Mouse (Mus musculus) adrenal gland, adult 2 months (tissue): Measurements from ENCODE around the gene Gm20388. TPM values are rescaled to one million over a fixed set of nuclear protein-coding genes. Genes with fewer than 3 reads are reported as not detected.

ENCODE experiments used
- DNase-seq: peaks from one replicate; pipeline ENCODE4 v3.0.0; 2021
- polyA plus RNA-seq: library from polyadenylated mRNA; depleted of rRNA; stranded (reverse); fragments of >200 nt; gene quantifications from 2 replicates; pipeline ENCODE4 v1.2.3, GENCODE M21; 2012
- total RNA-seq, 2 experiments: library from RNA; stranded (reverse); gene quantifications; 2 replicates each; pipeline ENCODE4 v1.2.3; 2021

The Gm20388 gene
- total and polyA plus RNA-seq, 3 experiments: 5.9 to 50.1 (median 9.9) TPM

GRCm38 (mm10) chr8:120531775-120532516 is 621.3 kb downstream of the Gm20388 start:
- no peak for DNase-seq

- DNase-seq: no peak
Observed at GRCm38 (mm10) chr8:120532517-120533215, 622.0 kb downstream of the Gm20388 start.

- no peak for DNase-seq
Observed at GRCm38 (mm10) chr8:120533380-120533779, 622.7 kb downstream of the Gm20388 start.

- DNase-seq: no peak
Observed at GRCm38 (mm10) chr8:120534080-120534479, 623.4 kb downstream of the Gm20388 start.

- DNase-seq: peak; percentile 92
Observed at GRCm38 (mm10) chr8:120534504-120535368, 624.1 kb downstream of the Gm20388 start.

GRCm38 (mm10) chr8:120535452-120536305 is 625.0 kb downstream of the Gm20388 start:
- peak; percentile 83 for DNase-seq

- peak; percentile 65 for DNase-seq
Observed at GRCm38 (mm10) chr8:120536306-120537206, 625.9 kb downstream of the Gm20388 start.

- DNase-seq: peak; percentile 90
Observed at GRCm38 (mm10) chr8:120537207-120537817, 626.7 kb downstream of the Gm20388 start.

- peak; percentile 74 for DNase-seq
Observed at GRCm38 (mm10) chr8:120537818-120538396, 627.3 kb downstream of the Gm20388 start.

GRCm38 (mm10) chr8:120538397-120539240 is 628.0 kb downstream of the Gm20388 start:
- peak; percentile 79 for DNase-seq

- DNase-seq: peak; percentile 52
Observed at GRCm38 (mm10) chr8:120539381-120539774, 628.7 kb downstream of the Gm20388 start.

GRCm38 (mm10) chr8:120539775-120540625 is 629.4 kb downstream of the Gm20388 start:
- no peak for DNase-seq

- DNase-seq: no peak
Observed at GRCm38 (mm10) chr8:120542995-120543394, 632.4 kb downstream of the Gm20388 start.

GRCm38 (mm10) chr8:120543416-120544055 is 632.9 kb downstream of the Gm20388 start:
- DNase-seq: peak; percentile 71

- no peak for DNase-seq
Observed at GRCm38 (mm10) chr8:120544155-120544554, 633.5 kb downstream of the Gm20388 start.

GRCm38 (mm10) chr8:120547562-120547961 is 636.9 kb downstream of the Gm20388 start:
- DNase-seq: no peak

GRCm38 (mm10) chr8:120548313-120548761 is 637.7 kb downstream of the Gm20388 start:
- no peak for DNase-seq
